Mouse (Mus musculus) stomach, embryonic 15.5 days (tissue): ENCODE measurements around the gene Psmc2. TPM values are rescaled to one million over a fixed set of nuclear protein-coding genes. Genes with fewer than 3 reads are reported as not detected.

Experiments used
- ATAC-seq: fragments of 200-750 bp; cut with Nextera tagmentation; 2 replicates; pipeline ENCODE4 v1.8.0; 2017; ENCODE audit warnings: low read depth, moderate number of reproducible peaks, moderate TSS enrichment; ENCODE audit not compliant: insufficient read depth, low FRiP score
- H3K27ac ChIP-seq: fragments of 300-500 bp; sonication (generic); 2 replicates; pipeline ENCODE4 v1.5.1; 2015; ENCODE audit warnings: mild to moderate bottlenecking, inconsistent platforms
- H3K27me3 ChIP-seq: fragments of 300-500 bp; sonication (generic); replicated peaks from 2 replicates; pipeline ENCODE4 v1.6.1; 2015; ENCODE audit warnings: inconsistent platforms
- H3K36me3 ChIP-seq: fragments of 300-500 bp; sonication (generic); 2 replicates; pipeline ENCODE4 v1.6.1; 2015; ENCODE audit warnings: inconsistent platforms
- H3K4me1 ChIP-seq: fragments of 300-500 bp; sonication (generic); 2 replicates; pipeline ENCODE4 v1.6.1; 2015; ENCODE audit warnings: inconsistent platforms
- H3K4me2 ChIP-seq: fragments of 300-500 bp; sonication (generic); 2 replicates; pipeline ENCODE4 v1.6.1; 2015; ENCODE audit warnings: mild to moderate bottlenecking, inconsistent platforms
- H3K4me3 ChIP-seq: fragments of 300-500 bp; sonication (generic); replicated peaks from 2 replicates; pipeline ENCODE4 v1.5.1; 2015; ENCODE audit warnings: inconsistent platforms
- H3K9ac ChIP-seq: fragments of 300-500 bp; sonication (generic); 2 replicates; pipeline ENCODE4 v1.6.1; 2015; ENCODE audit warnings: inconsistent platforms
- H3K9me3 ChIP-seq: fragments of 300-500 bp; sonication (generic); 2 replicates; pipeline ENCODE4 v1.6.1; 2016; ENCODE audit warnings: inconsistent platforms
- WGBS: fragments of 180-500 bp; shearing (Covaris S2); methylation state at CpG from one replicate; pipeline ENCODE4 v1.1.7; 2015; 5-methylcytosine and 5-hydroxymethylcytosine counted together
- polyA plus RNA-seq: library from polyadenylated mRNA; unstranded; fragments of >200 nt; fragmentation: Nextera tagmentation; extraction: Ambion mirVana; gene quantifications from 2 replicates; pipeline ENCODE4 v1.2.1, GENCODE M21; 2015

Gene Psmc2
- polyA plus RNA-seq, 1 experiment from 2014 or later, result 154 TPM

DNA sequence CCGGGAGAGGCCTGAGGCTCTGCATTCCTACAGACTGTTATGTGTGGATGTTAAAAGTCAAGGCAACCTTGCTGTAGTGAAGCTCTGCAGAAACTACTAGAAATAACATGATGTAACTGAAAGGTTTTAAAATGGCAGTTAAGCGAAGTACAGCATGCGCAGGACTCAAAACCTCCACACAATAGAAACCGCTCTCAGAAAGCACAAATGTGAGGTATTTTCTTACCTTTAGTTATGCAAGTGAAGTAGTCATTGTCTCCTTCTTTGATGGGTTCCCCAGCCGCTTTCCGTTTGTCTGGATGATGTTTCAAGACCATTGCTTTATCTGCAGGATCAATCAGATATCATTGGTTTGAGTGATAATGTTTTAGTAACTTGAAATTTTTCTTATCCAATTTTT is 8.6 kb upstream of the Psmc2 start:
- no peak overlapping the region for H3K4me2 ChIP-seq
- no peak for ATAC-seq
- H3K4me1 ChIP-seq, result no peaks in the 10 kb centered on the region
- 91% methylated on average over 6 of the region's 6 CpGs for WGBS
- no peak overlapping the region for H3K4me3 ChIP-seq
- H3K27me3 ChIP-seq, result no peaks in the 10 kb centered on the region
- peaks cover 25% of the 10 kb centered on the region for H3K36me3 ChIP-seq
- no peaks in the 10 kb centered on the region for H3K9me3 ChIP-seq
- H3K9ac ChIP-seq, result no peak overlapping the region
- H3K27ac ChIP-seq, result no peak overlapping the region

- peak overlapping the region; percentile 98 for H3K4me3 ChIP-seq
- under 1% methylated on average over 51 of the region's 51 CpGs for WGBS
- H3K27ac ChIP-seq, result peak overlapping the region; percentile 72; the same call in 1 of the 2 replicates
- ATAC-seq, result peak; percentile 19
- no peaks in the 10 kb centered on the region for H3K27me3 ChIP-seq
- no peaks in the 10 kb centered on the region for H3K4me1 ChIP-seq
- peak overlapping the region; percentile 86 for H3K4me2 ChIP-seq
- H3K9me3 ChIP-seq, result no peaks in the 10 kb centered on the region
- H3K36me3 ChIP-seq, result peaks cover 22% of the 10 kb centered on the region
- H3K9ac ChIP-seq, result peak overlapping the region; percentile 70
Observed at GRCm38 (mm10) chr5:21784161-21785052, 676 bp upstream of the Psmc2 start.

- ATAC-seq, result no peak
- Histone ChIP-seq H3K27ac (no peak overlapping the region), H3K4me3 (no peak overlapping the region), H3K27me3 (no peaks in the 10 kb centered on the region), H3K4me1 (no peaks in the 10 kb centered on the region), H3K4me2 (peak overlapping the region; percentile 66; the same call in 1 of the 2 replicates), H3K9ac (no peak overlapping the region), H3K36me3 (peaks cover 15% of the 10 kb centered on the region; the same call in 1 of the 2 replicates), H3K9me3 (no peaks in the 10 kb centered on the region)
- WGBS, result 72% methylated on average over 7 of the region's 7 CpGs
Observed at GRCm38 (mm10) chr5:21785776-21786175, 693 bp downstream of the Psmc2 start.

GRCm38 (mm10) chr5:21786258-21787185 is 1.4 kb downstream of the Psmc2 start:
- Histone ChIP-seq H3K27me3 (no peaks in the 10 kb centered on the region), H3K27ac (peak overlapping the region; percentile 84), H3K4me1 (no peaks in the 10 kb centered on the region), H3K4me3 (peak overlapping the region; percentile 93), H3K9ac (peak overlapping the region; percentile 86), H3K4me2 (peak overlapping the region; percentile 66), H3K36me3 (peaks cover 7% of the 10 kb centered on the region; the same call in 1 of the 2 replicates), H3K9me3 (no peaks in the 10 kb centered on the region)
- WGBS, result 1% methylated on average over 51 of the region's 51 CpGs
- peak; percentile 75 for ATAC-seq

GRCm38 (mm10) chr5:21787186-21788105 is 2.4 kb downstream of the Psmc2 start:
- H3K27ac ChIP-seq, result no peak overlapping the region
- H3K4me3 ChIP-seq, result peak overlapping the region; percentile 93
- H3K4me1 ChIP-seq, result no peaks in the 10 kb centered on the region
- H3K27me3 ChIP-seq, result no peaks in the 10 kb centered on the region
- peak overlapping the region; percentile 86; the same call in 1 of the 2 replicates for H3K9ac ChIP-seq
- H3K9me3 ChIP-seq, result no peaks in the 10 kb centered on the region
- no peak for ATAC-seq
- H3K36me3 ChIP-seq, result no peaks in the 10 kb centered on the region
- 31% methylated on average over 11 of the region's 11 CpGs for WGBS
- H3K4me2 ChIP-seq, result peak overlapping the region; percentile 66

DNA sequence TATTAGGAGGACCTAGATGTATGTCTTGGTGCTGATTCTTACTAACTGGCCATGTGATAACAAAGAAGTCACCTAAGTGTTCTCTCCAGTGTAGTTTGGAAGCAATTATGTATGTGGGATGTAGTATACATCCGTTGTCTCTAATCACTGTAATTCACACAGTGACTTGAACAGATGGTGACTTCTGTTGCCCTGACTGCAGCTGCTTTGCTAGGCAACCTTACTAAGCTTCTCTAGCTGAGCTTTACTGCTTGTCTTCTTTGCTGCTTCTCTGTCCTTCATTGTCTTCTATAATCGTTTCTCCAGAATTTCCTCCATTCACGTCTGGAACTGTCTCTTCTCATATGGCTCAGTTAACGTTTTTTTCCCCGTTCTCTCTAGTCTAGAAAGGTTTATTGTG is 4.0 kb downstream of the Psmc2 start:
- ATAC-seq, result no peak
- Histone ChIP-seq H3K4me3 (no peak overlapping the region), H3K4me2 (no peak overlapping the region), H3K27me3 (no peaks in the 10 kb centered on the region), H3K27ac (no peak overlapping the region), H3K9me3 (no peaks in the 10 kb centered on the region), H3K9ac (no peak overlapping the region), H3K4me1 (no peaks in the 10 kb centered on the region), H3K36me3 (no peaks in the 10 kb centered on the region)
- WGBS, result 67% methylated on average over 5 of the region's 5 CpGs

DNA sequence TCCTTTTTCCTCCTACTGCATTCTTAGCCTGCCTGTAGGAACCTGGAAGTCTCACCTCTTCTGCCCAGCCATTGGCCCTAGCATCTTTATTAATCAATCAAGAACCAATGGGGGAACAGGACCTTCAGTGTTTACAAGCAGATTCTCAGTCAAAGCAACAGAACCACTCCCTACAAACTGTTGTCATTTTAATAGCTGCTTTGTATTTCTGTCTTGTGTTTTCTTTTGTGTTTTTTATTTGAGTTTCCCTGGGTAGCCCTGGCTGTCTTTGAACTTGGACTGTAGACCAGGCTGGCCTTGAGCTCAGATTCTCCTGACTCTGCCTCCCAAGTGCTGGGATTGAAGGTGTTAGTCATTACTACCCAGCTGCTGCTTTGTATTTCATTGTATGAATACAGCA is 7.1 kb downstream of the Psmc2 start:
- H3K9me3 ChIP-seq, result no peaks in the 10 kb centered on the region
- H3K27ac ChIP-seq, result no peak overlapping the region
- H3K4me3 ChIP-seq, result no peak overlapping the region
- peaks cover 16% of the 10 kb centered on the region; the same call in 1 of the 2 replicates for H3K36me3 ChIP-seq
- no peak overlapping the region for H3K9ac ChIP-seq
- no peak for ATAC-seq
- H3K4me2 ChIP-seq, result no peak overlapping the region
- H3K4me1 ChIP-seq, result no peaks in the 10 kb centered on the region
- H3K27me3 ChIP-seq, result no peaks in the 10 kb centered on the region

DNA sequence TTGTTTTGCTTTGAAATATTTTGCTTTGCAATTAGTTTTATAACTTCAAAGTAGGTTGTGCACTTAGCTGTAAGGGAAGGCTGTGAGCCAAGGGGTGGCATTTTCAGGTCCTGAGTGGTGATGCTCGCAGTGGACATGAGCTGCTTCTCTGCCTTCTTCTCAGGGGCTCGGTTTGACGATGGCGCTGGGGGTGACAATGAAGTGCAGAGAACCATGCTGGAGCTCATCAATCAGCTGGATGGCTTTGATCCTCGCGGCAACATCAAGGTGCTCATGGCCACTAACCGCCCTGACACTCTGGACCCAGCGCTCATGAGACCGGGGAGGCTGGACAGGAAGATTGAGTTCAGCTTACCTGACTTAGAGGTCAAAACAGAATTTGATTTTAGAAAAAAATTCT is 17.8 kb downstream of the Psmc2 start:
- Histone ChIP-seq H3K4me3 (no peak overlapping the region), H3K27me3 (no peaks in the 10 kb centered on the region), H3K36me3 (peaks cover 13% of the 10 kb centered on the region), H3K27ac (no peak overlapping the region), H3K9ac (no peak overlapping the region), H3K4me2 (no peak overlapping the region), H3K4me1 (no peaks in the 10 kb centered on the region), H3K9me3 (no peaks in the 10 kb centered on the region)
- ATAC-seq, result no peak
- WGBS, result 92% methylated on average over 9 of the region's 9 CpGs

DNA sequence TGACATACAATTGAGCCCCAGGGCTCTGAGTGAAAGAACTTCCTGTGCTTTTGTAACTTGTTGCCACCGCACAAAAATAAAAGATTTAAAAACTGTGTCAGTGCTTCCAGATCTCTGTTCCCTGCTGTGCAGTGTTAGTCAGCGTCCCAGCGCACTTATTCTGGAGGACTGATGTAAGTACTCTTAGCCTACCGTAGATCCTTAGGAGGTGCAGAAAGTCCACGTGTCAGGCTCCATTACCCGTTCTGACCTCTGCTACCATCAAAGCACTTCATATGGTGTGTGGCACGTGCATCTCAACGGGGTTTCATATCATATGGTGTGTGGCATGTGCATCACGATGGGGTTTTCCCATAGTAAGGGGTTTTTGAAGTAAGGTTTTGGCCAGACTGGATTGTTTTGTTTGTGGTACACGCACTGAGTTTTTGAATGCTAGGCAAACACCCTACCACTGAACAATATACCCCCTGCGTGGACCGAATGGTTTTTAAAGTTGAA is 18.7 kb downstream of the Psmc2 start:
- WGBS, result 93% methylated on average over 12 of the region's 12 CpGs
- peaks cover 13% of the 10 kb centered on the region for H3K36me3 ChIP-seq
- H3K9me3 ChIP-seq, result no peaks in the 10 kb centered on the region
- no peaks in the 10 kb centered on the region for H3K4me1 ChIP-seq
- no peaks in the 10 kb centered on the region for H3K27me3 ChIP-seq
- ATAC-seq, result no peak
- H3K4me2 ChIP-seq, result no peak overlapping the region
- H3K27ac ChIP-seq, result no peak overlapping the region
- H3K4me3 ChIP-seq, result no peak overlapping the region
- no peak overlapping the region for H3K9ac ChIP-seq

- Histone ChIP-seq H3K36me3 (peaks cover 13% of the 10 kb centered on the region), H3K27me3 (no peaks in the 10 kb centered on the region), H3K9me3 (no peaks in the 10 kb centered on the region), H3K4me2 (no peak overlapping the region), H3K4me3 (no peak overlapping the region), H3K4me1 (no peaks in the 10 kb centered on the region), H3K9ac (no peak overlapping the region), H3K27ac (no peak overlapping the region)
- 79% methylated on average over 4 of the region's 4 CpGs for WGBS
- ATAC-seq, result no peak
Observed at GRCm38 (mm10) chr5:21804837-21805236, 19.8 kb downstream of the Psmc2 start.

GRCm38 (mm10) chr5:21810924-21811323 is 25.8 kb downstream of the Psmc2 start:
- no peaks in the 10 kb centered on the region for H3K4me1 ChIP-seq
- no peak overlapping the region for H3K4me2 ChIP-seq
- no peaks in the 10 kb centered on the region for H3K36me3 ChIP-seq
- no peaks in the 10 kb centered on the region for H3K27me3 ChIP-seq
- H3K4me3 ChIP-seq, result no peak overlapping the region
- no peak overlapping the region for H3K27ac ChIP-seq
- ATAC-seq, result no peak
- 67% methylated on average over 10 of the region's 10 CpGs for WGBS
- no peak overlapping the region for H3K9ac ChIP-seq
- no peaks in the 10 kb centered on the region for H3K9me3 ChIP-seq
